Mouse (Mus musculus) gastrocnemius, adult 18-20 months (tissue): ENCODE measurements around the gene Klhl8. TPM values are rescaled to one million over a fixed set of nuclear protein-coding genes. Genes with fewer than 3 reads are reported as not detected.
A peak's percentile ranks its signal among the peaks of the same experiment; 100 is the strongest.

Experiments used
- DNase-seq: peaks from one replicate; pipeline ENCODE4 v3.0.0; 2021; ENCODE audit warnings: low spot score
- total RNA-seq, 2 experiments: library from RNA; stranded (reverse); gene quantifications; 2 replicates each; pipeline ENCODE4 v1.2.3; 2021

Klhl8 gene
- total RNA-seq, 2 experiments from 2014 or later, result 28.4 to 28.6 TPM

DNA sequence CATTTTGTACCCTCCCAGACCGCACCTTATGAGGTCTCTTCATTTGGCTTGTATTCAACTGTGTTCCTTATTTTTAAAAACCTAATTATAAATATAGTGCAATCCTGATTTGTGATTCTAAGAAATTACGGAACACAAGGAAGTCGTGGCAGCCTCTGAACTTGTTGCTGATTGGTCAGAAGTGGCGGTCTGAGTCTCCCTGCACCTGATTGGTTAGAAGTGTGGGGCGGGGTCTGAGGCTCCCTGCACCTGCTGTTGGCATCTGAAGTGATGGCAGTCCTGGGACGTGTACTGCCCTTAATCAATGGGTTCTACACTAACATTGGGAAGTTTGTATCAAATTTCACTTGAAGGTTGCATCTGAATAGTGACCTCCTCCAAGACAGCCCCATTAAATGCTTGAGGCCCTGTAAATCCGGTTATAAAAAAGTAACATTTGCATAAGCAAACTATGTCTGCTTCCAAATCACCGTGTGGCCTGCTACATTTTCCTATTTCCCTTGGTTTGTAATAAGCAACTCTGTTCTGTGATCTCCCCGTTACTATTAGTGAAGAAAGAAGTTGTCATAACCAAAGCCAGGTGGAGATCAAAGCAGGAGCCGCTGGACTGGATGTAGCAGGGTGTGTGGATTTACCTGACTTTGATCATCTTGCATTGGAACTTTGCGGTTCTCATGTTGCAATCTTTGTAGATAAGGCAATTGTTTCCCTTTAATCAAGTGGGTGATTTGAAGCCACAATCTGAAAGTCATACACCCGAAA is 5.7 kb upstream of the Klhl8 start:
- no peak for DNase-seq

DNA sequence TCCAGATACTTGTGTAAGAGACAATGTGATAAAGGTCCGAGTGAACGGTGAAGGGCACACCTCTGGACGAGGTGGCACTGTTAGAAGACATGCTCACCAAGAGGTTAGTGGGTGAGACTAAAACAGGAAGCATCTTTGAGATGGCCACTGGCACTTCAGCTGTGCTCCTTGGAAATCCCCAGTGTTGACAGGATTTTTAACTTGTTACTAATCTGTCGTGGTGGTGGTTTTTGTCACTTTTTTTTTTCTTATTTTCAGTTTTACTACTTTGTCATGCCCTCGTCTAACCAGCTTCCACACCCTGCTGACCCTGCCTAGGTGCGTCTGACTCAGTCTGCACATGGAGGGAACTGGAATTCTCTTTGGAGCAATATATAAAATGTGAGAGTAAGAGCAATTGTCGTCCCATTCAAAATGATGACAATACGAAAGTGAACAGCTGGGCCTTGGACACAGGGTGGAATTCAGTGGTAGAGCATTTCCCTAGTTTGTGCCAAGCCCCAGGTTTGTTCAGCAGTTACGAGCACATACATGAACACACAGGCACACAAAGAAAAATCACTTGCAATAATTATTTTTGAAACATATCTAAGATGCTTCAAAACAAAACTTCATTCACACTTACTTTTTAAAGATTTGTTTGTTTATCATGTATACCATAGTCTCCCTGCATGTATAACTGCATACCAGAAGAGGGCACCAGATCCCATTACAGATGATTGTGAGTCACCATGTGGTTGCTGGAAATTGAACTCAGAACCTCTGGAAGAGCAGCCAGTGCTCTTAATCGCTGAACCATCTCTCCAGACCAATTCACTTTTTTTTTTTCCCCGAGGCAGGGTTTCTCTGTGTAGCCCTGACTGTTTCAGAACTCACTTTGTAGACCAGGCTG is 3.5 kb upstream of the Klhl8 start:
- no peak for DNase-seq

DNA sequence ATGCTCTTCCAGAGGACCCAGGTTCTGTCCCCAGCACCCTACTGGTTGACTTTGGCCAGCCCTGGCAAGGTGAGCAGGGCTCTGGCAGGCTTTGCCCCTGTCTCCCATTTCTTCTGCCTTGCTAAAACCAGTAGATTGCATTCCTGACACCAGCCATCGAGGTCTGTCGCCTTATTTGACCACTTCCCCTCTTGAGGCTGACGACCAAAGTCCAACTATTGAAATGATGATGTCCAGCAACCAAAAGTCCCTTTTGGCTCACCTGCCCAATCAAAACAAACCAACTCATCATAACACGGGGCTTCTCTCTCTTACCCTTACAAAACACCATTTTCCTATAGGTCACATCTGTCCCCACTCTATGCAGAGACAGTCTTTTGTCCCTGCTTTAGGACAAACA is 2.1 kb upstream of the Klhl8 start:
- no peak for DNase-seq

DNA sequence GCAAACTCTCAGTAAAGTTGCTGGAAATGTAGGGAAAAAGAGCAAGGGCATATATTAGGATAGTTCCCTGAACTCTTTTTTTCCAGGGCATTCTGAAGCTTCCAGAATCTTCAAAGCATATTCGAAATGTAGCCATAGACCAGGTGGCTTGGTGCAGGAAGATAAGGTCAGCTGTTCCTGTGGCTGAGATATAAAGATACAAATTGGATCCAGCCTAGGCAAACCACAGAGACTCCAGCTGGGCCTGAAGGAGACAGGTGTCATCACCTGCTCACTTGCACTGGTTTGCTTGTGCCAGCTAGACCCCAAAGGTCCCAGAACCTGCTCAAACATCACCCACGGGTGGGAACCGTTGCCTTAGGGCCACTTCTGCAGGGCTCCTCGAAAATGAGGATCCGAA is 496 bp upstream of the Klhl8 start:
- no peak for DNase-seq

DNA sequence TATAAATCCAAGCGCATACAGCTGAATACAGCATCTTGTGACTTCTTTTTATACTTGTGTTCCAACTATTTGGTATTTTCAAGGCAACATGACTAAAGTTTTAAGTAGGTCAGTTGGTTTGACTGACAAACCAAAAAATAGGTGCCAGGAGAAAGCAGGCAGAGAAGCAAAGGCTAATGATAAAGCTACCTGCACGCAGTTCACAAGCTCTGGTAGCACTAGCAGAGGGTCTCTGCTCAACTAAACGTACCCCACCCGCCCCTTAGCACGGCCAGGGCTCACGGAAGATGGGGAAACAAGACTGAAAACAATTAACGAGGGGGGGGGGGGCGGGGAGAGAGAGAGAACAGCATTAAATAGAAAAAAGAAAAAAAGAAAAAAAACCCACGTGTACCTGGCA is 903 bp downstream of the Klhl8 start:
- no peak for DNase-seq

DNA sequence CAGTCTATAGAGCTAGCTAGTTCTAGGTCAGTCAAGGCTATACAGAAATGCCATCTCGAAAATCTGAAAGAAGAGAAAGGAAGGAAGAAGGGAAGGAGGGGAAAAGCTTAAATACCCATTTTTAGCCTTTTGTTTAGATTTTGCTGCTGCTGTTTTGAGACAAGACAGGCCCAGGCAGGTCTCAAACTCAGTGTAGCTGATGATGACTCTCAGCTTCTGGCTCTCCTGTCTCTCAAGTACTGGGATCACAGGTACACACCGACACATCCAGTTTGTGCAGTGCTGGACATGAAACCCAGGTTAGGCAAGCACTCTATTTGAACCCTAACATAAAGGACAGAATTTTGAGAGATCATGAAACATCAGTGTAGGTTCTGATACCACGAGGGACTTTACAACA is 1.6 kb downstream of the Klhl8 start:
- no peak for DNase-seq

DNA sequence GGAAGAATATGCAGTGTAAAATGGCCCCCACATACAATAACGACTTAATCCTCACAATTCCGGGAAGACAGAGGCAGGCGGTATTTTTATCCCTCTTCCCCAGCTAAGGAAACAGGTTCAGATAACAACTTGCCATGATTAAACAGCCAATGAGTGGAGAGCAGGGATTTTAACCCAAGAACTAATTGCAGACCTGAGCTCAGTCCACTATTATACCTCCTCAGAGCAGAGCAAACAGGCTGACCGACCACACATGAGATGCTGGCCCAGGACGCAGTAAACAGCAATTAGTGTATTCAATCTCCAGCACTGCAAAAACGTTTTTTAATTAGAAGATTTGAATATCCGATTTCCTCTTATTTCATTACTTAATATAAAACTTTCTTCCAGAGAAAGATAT is 2.2 kb downstream of the Klhl8 start:
- DNase-seq, result no peak

DNA sequence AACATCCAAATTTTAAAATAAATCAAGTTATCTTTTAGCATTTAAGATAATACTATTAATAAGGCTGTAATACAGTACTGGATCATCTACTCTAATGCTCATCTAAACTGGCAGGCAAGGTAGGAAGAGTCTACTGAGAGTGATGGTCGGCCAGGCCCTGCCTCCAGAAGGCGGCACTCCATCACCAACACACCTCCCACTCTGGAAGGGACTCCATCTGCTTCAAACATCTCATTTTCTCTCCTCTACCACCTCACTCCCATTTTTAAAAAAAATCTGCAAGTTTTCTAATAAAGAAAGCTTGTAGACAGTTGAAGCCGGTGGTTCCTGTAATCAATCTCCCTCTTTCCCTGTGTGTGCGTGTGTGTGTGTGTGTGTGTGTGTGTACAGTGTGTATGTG is 3.2 kb downstream of the Klhl8 start:
- no peak for DNase-seq

DNA sequence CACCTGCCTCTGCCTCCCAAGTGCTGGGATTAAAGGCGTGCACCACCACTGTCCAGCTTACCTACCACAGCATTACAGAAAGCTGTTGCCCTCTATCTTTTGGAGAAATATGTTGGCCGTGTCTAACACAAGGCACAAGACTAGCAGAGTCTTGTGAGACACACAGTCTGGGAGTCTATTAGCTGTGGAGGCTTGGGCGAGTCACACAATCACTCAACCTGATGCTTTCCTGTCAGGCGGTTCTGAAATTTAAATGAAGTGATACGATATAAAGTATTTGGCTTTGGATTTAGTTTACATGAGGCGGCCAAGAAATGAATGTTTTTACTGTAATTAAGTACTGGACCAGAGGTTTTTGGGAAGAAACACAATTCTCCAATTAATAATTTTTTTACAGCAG is 4.9 kb downstream of the Klhl8 start:
- no peak for DNase-seq

DNA sequence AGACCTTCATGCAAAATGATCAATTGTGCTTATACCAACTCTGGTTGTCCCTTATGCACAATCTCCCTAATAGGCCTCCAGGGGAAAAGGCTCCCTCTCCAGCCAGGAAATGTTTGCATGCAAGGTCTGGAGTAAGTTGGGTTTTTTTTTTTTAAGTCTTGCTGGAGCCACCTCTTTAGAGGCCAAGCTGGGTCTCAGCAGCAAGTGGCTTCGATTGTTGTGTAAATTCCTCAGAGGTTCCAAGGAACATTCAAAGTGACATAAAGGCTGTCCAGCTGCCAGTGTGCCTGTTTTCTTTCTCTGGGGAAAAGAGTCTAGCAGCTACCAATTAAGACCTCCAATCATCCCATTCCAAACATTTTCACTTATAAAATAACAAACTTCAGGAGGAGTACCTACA is 12.7 kb downstream of the Klhl8 start:
- DNase-seq, result no peak

DNA sequence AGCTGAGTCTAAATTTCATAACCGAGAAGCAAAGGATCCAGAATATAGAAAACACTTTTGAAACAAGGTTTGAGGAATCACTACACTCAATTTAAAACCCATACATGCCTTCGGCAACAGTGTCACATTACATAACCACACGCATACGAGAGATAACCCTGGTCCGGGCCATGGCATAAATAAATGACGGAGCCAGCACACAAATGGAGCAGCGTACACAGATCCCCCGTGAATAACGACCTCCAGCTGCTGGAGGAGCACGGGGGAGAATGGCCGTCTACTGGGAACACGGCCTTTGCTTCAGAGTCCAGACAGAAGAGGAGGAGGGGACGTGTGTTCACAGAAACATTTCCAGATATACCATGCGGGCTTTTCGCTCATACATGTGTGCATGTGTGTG is 21.3 kb downstream of the Klhl8 start:
- no peak for DNase-seq

DNA sequence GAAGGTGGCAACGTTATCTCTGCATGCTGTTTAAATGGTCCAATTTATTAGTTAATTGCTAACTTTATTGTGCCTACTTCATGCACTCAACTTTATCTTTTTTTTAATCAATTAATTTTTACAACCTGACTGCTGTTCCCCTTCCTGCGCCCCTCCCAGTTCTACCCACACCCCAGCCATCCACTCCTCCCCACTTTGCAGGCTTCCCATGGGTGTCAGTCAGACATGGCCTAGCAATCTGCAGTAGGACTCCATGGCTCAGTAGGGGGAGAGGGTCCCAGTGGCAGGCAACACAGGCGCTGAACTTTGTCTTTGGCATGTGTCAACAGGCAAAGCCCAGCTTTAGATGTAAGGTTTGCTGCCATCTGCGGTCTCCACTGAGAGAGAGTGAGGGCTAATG is 47.3 kb downstream of the Klhl8 start:
- DNase-seq, result no peak

DNA sequence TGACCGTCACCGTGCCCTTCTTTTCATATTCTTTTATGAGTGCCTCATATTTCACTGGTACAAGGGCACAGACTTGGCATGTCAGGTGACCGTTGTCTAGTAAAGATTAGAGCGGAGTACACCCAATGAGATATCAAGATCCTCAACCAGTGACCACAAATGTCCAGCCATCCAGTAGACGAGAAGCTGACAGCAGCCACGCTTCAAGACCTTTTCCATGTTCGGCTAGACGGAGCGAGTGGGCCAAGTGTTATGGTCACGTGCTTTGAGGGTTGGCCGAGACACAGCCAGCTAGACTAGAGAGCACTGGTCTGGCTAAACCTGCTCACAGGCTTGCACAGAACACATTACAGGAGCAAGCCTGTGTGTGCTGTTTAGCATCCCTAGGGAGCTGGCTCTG is 50.4 kb downstream of the Klhl8 start:
- no peak for DNase-seq

DNA sequence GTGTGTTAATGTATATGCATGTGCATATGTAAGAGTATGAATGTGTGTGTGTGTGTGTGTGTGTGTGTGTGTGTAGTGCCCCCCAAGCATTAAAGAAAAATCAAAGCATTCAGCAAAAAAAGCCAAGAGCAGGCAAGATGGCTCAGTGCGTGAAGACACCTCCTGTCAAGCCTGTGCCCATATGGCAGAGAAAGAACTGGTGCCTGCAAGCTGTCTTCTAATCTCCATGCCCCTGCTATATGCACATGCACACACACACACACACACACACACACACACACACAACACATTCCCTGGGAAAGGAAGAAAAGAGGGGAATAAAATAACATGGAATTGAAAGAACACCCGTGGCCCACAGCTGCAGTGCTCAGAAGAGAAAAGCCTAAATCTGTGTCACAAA is 53.9 kb downstream of the Klhl8 start:
- DNase-seq, result no peak

DNA sequence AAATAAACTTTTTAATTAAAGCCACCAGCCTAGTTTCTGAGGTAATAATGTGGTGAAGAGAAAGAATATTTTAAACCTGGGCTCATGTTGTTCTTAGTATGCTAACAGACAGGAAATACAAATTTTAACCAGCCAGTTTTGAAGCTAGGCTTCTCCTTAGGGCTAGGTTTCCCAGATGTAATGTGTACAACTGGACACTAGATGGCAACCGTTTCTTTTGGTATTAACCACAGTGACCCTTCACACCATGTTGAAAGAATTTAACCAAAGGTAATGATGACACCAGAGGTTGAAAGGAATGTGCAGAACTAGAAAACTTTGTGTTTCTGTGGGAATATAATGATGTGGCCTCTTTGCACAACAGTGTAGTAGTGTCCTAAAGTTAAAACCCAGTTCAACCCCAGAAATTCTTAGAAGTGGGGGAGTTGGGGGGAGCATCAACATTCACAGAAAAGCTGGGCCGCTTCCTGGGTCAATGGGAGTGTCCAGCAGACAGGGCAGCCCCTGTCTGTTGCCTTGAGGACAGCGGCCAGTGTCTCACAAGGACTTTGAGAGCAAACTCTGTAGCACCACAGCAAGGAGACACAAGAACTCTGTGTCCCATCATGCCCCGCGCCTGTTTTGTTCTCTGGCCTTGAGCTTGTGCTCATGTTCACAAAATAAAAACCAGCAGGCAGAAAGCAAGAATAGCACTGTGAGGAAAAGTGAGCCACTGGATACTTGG is 54.6 kb downstream of the Klhl8 start:
- DNase-seq, result peak; percentile 67

DNA sequence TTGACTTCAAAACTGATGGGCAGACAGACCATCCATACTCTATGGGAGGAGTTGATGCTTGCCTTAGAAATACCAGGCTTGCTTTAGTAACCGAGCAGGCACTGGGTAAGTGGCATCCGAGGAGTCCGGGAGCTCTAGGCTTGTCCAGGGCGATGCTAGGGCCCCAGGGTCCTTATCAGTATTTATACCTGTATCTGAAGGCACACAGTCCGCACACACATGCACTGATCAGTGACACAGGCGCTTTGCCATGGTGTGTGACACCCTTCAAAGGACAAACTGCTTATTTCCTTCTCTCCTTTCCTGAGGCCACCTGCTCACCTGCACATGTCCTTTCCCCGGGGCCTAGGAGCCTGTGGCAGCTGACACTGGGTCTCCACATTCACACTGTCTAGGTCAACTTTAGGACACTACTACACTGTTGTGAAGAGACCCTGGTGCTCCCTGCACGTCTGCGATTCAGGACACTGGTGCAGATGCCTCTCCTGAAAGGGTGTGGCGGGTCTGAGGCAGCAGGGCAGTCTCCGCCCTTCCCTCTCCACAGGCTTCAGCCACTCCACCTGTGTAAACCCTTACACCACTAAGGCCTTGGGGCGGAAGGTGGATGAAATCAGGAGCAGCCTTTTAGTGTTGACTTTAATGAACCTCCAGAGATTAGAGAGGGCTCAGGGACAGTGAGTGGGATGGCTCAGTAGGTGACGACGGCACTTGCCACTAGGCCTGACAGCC is 55.4 kb downstream of the Klhl8 start:
- no peak for DNase-seq

DNA sequence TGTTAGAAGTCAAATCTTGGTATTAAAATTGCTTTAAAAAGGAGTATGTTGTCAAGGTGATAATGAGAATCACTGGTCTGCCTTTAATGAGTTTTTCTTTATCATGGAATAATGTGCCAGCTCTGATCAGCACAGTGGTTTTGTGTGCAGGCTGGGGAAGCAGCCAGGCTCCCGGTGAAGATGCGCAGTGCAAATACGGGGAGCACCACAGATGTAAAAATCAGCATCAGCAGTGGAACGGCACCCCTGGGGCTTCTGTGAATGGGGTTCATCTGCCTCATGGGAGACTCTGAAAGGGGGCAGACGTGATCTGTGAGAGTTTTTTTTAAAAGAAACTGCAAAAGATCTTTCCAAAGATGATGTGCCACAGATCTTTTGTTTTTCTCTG is 56.3 kb downstream of the Klhl8 start:
- DNase-seq, result no peak

DNA sequence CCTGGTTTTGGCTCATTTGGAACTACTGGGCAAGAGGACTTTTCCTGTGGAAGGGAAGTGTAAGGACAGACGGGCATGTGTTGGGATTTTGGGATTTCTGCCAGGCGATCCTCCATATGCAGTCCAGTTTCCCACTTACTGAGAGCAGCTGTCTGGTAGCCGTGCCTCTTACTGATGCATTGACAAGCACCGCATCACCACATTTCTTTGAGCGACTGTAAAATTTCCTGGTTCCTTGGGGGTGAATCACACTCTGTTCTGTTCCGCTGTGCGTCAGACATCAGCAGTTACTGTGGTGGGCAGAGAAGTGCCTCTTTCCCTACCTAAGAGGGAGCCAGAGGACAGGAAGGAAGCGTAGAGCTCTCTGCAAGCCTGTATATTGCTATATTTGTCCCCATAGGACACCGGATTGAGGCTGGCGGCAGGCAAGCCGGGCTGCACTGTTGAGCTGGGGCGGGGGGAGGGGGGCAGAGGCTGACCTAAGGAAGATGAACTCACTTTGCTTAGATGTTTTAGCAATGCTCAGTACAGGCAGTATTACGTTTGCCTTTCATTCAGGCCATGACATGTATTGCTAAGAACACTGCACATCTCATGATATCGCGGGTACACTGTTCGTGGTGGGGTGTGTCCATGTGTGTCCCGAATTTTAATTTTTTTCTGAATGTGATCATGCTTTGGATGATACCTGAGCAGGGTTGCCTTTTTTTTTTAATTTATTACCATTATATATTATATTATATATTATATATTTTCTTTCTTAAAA is 56.8 kb downstream of the Klhl8 start:
- no peak for DNase-seq

DNA sequence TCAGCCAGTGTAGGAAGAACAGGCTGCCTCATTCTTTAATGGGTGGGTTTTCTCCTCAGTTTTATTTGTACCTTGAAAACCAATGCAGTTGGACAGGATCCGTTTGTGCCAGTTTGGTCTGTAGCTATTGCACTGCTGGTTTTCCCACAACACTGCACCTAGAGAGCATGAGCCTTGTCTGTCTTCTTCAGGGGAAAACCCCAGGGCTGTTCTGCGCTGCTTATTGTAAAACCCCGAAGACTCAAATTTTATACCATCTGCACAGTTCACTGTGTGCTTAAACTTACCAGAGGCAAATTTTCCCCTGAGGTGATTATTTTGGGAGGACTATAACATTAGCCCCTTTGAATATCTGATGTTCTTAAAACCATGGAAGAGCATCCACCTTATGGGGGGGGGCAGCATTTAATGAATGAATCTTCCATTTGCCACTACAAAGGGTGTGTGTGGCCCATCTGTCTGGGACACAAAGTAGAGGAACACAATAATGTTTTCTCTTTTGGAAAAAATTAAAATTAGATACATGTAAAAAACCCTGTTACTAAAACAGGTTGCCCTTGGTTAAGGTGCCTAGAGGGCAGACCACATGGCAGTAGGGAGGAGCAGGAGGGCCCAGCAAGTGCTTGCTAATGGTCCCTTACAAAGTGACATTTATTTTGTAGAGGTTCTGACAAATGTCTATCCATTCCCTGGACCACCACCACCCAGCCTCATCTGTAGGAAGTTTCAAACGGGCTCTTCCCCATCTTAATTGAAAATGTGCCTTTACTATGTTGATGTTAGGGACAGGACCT is 58.1 kb downstream of the Klhl8 start:
- DNase-seq, result no peak

DNA sequence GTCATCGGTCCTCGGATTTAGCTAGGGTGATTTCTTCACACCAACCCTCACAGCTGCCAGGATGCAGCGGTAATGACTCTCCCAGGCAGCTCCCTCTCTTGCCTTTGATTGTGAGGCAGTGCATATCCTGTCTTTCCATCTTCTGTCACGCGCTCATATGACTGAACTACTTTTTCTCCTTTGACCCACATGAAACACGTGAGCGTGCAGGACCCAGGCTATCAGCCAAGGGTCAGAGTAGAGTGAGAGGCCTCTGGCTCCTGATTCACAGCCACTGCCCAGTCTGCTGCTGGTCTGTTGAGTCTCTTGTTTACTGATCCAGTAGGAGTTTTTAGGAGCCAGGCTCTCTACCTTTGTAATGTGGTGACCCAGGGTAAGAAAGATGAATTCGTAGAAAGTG is 62.5 kb downstream of the Klhl8 start:
- peak; percentile 76 for DNase-seq
